Mouse (Mus musculus) embryonic facial prominence, embryonic 11.5 days (tissue): ENCODE data around the gene 1700012B07Rik. TPM values are rescaled to one million over a fixed set of nuclear protein-coding genes. Genes with fewer than 3 reads are reported as not detected.

Experiments
- polyA plus RNA-seq: library from polyadenylated mRNA; unstranded; fragments of >200 nt; fragmentation: Nextera tagmentation; extraction: Ambion mirVana; gene quantifications from 2 replicates; pipeline ENCODE4 v1.2.1, GENCODE M21; 2014

1700012B07Rik gene
- polyA plus RNA-seq, 1 experiment from 2014 or later, result not detected

Other genes starting within 250 kb of the 1700012B07Rik start
- 16.3 and 18.5 TPM in 2 replicates for gene Wipi1, start 216.1 kb downstream of the 1700012B07Rik start, polyA plus RNA-seq
- gene Prkar1a, start 178.6 kb downstream of the 1700012B07Rik start, polyA plus RNA-seq, result 437 and 456 TPM in 2 replicates
- gene Fam20a, start 105.8 kb downstream of the 1700012B07Rik start, polyA plus RNA-seq, result 1.3 and 2.9 TPM in 2 replicates
- 0.72 and 0.74 TPM in 2 replicates for gene Abca8b, start 167.8 kb upstream of the 1700012B07Rik start, polyA plus RNA-seq